Mouse (Mus musculus): ENCODE measurements around the gene Fryl.
"Not testable (repeated sequence)": the region's sequence is repeated elsewhere in the genome, so short reads cannot be mapped to it uniquely, and the experiment has no call there.

The Fryl gene

GRCm38 (mm10) chr5:73102342-73102989 lies 154.0 kb downstream of the Fryl start:
- no peak for DNase-seq (ENCODE audit: low spot score)

GRCm38 (mm10) chr5:73092236-73092635 lies 164.2 kb downstream of the Fryl start:
- no peak for DNase-seq (ENCODE audit: low spot score)

- no peak for DNase-seq (ENCODE audit: low spot score)
Observed at GRCm38 (mm10) chr5:73089158-73089557, 167.3 kb downstream of the Fryl start.

GRCm38 (mm10) chr5:73081496-73081895 lies 174.9 kb downstream of the Fryl start:
- no peak for DNase-seq (ENCODE audit: low spot score)

- no peak for DNase-seq (ENCODE audit: low spot score)
Observed at GRCm38 (mm10) chr5:73079801-73080200, 176.6 kb downstream of the Fryl start.

GRCm38 (mm10) chr5:73071319-73071718 lies 185.1 kb downstream of the Fryl start:
- peak; percentile 69 for DNase-seq (ENCODE audit: low spot score)

GRCm38 (mm10) chr5:73066946-73067345 lies 189.5 kb downstream of the Fryl start:
- DNase-seq (ENCODE audit: low spot score), result no peak

- DNase-seq (ENCODE audit: low spot score), result no peak
Observed at GRCm38 (mm10) chr5:73063768-73064669, 192.4 kb downstream of the Fryl start.

GRCm38 (mm10) chr5:73061506-73062155 lies 194.8 kb downstream of the Fryl start:
- peak; percentile 27 for DNase-seq (ENCODE audit: low spot score)

GRCm38 (mm10) chr5:73056937-73057336 lies 199.5 kb downstream of the Fryl start:
- no peak for DNase-seq (ENCODE audit: low spot score)

- no peak for DNase-seq (ENCODE audit: low spot score)
Observed at GRCm38 (mm10) chr5:73056457-73056856, 200.0 kb downstream of the Fryl start.

- no peak for DNase-seq (ENCODE audit: low spot score)
Observed at GRCm38 (mm10) chr5:73053933-73054332, 202.5 kb downstream of the Fryl start.

- no peak for DNase-seq (ENCODE audit: low spot score)
Observed at GRCm38 (mm10) chr5:73047651-73048245, 208.7 kb downstream of the Fryl start.

- DNase-seq (ENCODE audit: low spot score), result no peak
Observed at GRCm38 (mm10) chr5:73044055-73044454, 212.4 kb downstream of the Fryl start.

GRCm38 (mm10) chr5:73032481-73032880 lies 223.9 kb downstream of the Fryl start:
- DNase-seq (ENCODE audit: low spot score), result no peak

- no peak for DNase-seq (ENCODE audit: low spot score)
Observed at GRCm38 (mm10) chr5:73028646-73029045, 227.8 kb downstream of the Fryl start.

GRCm38 (mm10) chr5:73023801-73024200 lies 232.6 kb downstream of the Fryl start:
- DNase-seq (ENCODE audit: low spot score), result no peak

- no peak for DNase-seq (ENCODE audit: low spot score)
Observed at GRCm38 (mm10) chr5:73014745-73015144, 241.7 kb downstream of the Fryl start.

- not testable (repeated sequence) for DNase-seq (ENCODE audit: low spot score)
Observed at GRCm38 (mm10) chr5:73013611-73014287, 242.7 kb downstream of the Fryl start.

- DNase-seq (ENCODE audit: low spot score), result not testable (repeated sequence)
Observed at GRCm38 (mm10) chr5:73012884-73013610, 243.4 kb downstream of the Fryl start.

- not testable (repeated sequence) for DNase-seq (ENCODE audit: low spot score)
Observed at GRCm38 (mm10) chr5:73011806-73012205, 244.6 kb downstream of the Fryl start.
